Mouse (Mus musculus) adrenal gland, postnatal 0 days (tissue): ENCODE data around the gene Rbm47. TPM values are rescaled to one million over a fixed set of nuclear protein-coding genes. Genes with fewer than 3 reads are reported as not detected.

Experiments
- microRNA-seq: library from miRNA; unstranded; fragments of <30 nt; microRNA quantifications from one replicate; pipeline ENCODE4, GENCODE M21; 2016; ENCODE audit warnings: borderline replicate concordance; ENCODE audit not compliant: insufficient number of aligned reads
- polyA plus RNA-seq: library from polyadenylated mRNA; unstranded; fragments of >200 nt; fragmentation: Nextera tagmentation; extraction: Ambion mirVana; gene quantifications from 2 replicates; pipeline ENCODE4 v1.2.1, GENCODE M21; 2015

Gene Rbm47
- polyA plus RNA-seq, result 15.6 and 53.1 TPM in 2 replicates

DNA sequence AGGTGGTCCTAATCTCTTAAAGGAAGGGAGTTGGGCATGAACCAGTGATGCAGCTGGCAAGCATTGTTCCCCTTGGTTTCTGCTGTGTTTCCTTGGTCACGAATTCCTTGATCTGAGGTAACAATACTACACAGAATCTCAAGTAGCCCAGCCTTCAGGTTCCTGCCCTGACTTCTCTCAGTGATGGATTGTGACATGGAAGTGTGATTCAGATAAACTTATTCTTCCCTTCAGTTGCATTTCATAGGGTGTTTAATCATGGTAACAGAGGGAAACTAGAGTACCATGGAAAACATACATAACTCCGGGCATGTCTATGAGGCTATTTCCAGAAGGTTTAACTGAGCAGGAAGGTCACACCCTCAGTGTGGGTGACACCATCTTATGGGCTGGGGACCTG is at the start of gene Rbm47:
TSS of gene Rbm47 (minus strand) at position 101 of the 400 bp plus-strand sequence.

DNA sequence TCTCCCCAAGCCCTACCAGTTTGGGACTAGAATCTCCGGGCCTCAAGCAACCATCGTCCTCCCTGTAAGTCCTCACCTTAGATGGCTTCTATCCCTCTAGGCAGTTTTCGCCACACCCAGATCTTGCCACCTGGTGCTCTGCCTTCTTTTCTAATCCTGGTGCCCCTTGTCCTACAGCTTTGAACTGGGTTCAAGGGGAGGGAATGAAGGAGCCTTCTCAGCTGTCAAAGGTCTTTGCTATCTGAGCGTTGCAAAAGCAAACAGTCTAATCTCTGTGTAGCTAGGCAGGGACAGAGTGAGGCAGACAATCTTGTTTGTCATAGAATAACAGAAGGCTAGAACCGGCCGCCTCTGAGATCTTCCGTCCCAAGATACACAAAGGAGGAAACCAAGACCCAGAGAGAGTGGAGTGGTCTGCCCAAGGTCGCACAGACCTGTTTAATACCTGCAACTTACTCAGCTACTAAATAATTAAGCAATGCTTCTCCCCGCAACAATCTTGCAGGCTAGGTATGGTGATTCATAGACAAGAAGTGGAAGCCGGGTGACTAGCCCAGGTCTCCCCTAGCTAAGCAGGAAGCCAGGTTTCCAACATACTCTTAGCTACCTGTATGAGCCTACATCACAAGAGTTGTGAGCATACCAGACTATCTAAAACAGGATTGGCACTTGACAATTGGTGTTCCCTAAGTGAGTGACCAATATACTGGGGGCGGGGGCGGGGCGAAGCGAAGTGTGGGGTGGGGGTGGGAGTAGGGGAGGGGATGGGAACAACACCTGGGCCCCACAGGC is 168.6 kb downstream of the Rbm47 start, which contains the start of gene 9130230L23Rik:
TSS of gene 9130230L23Rik (minus strand) at position 152 of the 792 bp plus-strand sequence.

Small RNA genes lying within 50 kb of the gene (microRNA-seq; reads per million reads assigned to microRNA genes)
- not detected for gene Gm25952

Other genes with a start within 250 kb of the Rbm47 start
- 0.23 and 0.65 TPM in 2 replicates for gene Chrna9, start 238.2 kb downstream of the Rbm47 start, polyA plus RNA-seq
- gene 9130230L23Rik, start 168.8 kb downstream of the Rbm47 start, polyA plus RNA-seq, result 0.19 TPM in 1 of 2 replicates, not detected in the other
- gene Nsun7, start 86.8 kb upstream of the Rbm47 start, polyA plus RNA-seq, result 0.33 and 0.46 TPM in 2 replicates